Mouse (Mus musculus) C2C12 (cell line): ENCODE measurements around the gene Cetn4.

ENCODE experiments used
- CTCF ChIP-seq: IDR thresholded peaks from one replicate; pipeline ENCODE4 v1.5.1; 2011; ENCODE audit not compliant: control insufficient read depth, insufficient read depth, insufficient read length
- MAX ChIP-seq: IDR thresholded peaks from one replicate; pipeline ENCODE4 v1.6.1; 2011; ENCODE audit warnings: mild to moderate bottlenecking, control low read depth
- USF1 ChIP-seq: IDR thresholded peaks from one replicate; pipeline ENCODE4 v1.6.1; 2011; ENCODE audit warnings: low read depth, mild to moderate bottlenecking, control low read depth, moderate library complexity

GRCm38 (mm10) chr3:37257776-37258175 lies 54.7 kb downstream of the Cetn4 start:
- no peak for TF ChIP-seq CTCF
- no peak for TF ChIP-seq USF1
- TF ChIP-seq MAX, result no peak
